Mouse (Mus musculus) monocyte, adult 2 months (primary cell): ENCODE data around the gene Tjp3.
A peak's percentile ranks its signal among the peaks of the same experiment; 100 is the strongest.

Experiments
- DNase-seq, 2 experiments: peaks; one replicate each; pipeline ENCODE4 v3.0.0; 2022; ENCODE audit warnings: low spot score in 2 of 2, low read depth in 1 of 2

Tjp3 gene

DNA sequence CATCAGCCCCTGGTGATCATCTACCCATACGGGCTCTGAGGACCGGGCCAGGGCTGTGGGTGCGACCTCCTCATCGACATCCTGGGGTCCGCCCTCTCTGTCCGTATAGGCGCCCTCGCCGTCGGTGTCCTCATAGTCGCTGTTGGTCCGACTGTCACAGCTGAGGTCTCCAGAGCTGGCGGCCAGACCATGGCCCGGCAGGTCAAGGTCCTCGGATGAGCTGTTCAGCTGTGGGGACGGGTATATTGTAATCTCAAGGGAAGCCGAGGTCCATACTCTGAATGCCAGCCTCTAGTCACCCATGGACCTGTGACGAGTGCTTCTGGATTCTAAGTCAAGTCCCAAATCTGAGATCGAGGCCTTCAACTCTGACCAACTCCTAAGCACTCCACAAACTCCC is 17.5 kb downstream of the Tjp3 start:
- DNase-seq: no peak

- DNase-seq: no peak
Measured at GRCm38 (mm10) chr10:81272356-81272755, 19.0 kb downstream of the Tjp3 start.

- no peak for DNase-seq
Measured at GRCm38 (mm10) chr10:81268643-81269412, 22.6 kb downstream of the Tjp3 start.

- peak in 1 of 2 experiments; percentile 65 for DNase-seq
Measured at GRCm38 (mm10) chr10:81268056-81268455, 23.3 kb downstream of the Tjp3 start.

- peak; percentile 93 to 95 for DNase-seq
Measured at GRCm38 (mm10) chr10:81266211-81267105, 24.9 kb downstream of the Tjp3 start, which contains the start of the genes Mrpl54 and Apba3. Mrpl54 (minus strand) TSS chr10:81266934. Apba3 (plus strand) TSS chr10:81266960.

DNA sequence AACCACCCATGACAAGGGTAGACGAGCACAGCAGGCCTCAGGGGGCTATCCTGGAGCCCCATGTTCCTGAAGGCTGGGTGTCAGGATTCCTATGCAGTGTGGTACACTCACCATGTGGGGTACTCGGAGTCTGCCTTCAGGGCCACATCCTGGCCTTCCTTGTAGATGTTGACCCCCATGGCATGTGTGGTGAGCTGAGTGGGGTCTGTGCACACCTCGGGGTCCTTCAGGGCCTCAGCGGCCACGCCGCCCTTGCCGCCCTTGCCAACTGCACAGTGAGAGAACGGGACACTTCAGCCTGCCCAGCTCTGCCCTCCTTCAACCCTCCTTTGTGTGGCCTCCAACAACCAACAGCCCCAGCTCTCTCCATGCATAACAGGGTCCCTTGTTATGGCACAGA is 25.8 kb downstream of the Tjp3 start:
- no peak for DNase-seq

GRCm38 (mm10) chr10:81261025-81261424 is 30.4 kb downstream of the Tjp3 start:
- no peak for DNase-seq

GRCm38 (mm10) chr10:81259225-81259884 is 32.0 kb downstream of the Tjp3 start:
- DNase-seq: no peak

GRCm38 (mm10) chr10:81257158-81258039 is 34.0 kb downstream of the Tjp3 start:
- peak in 1 of 2 experiments; percentile 31 for DNase-seq

- DNase-seq: no peak
Measured at GRCm38 (mm10) chr10:81254886-81255285, 36.5 kb downstream of the Tjp3 start.

GRCm38 (mm10) chr10:81252424-81253419 is 38.7 kb downstream of the Tjp3 start, which contains the start of gene Matk:
Matk (plus strand) TSS chr10:81252935.
- no peak for DNase-seq

GRCm38 (mm10) chr10:81249442-81249841 is 41.9 kb downstream of the Tjp3 start:
- DNase-seq: no peak

- DNase-seq: no peak
Measured at GRCm38 (mm10) chr10:81247804-81248203, 43.6 kb downstream of the Tjp3 start.

DNA sequence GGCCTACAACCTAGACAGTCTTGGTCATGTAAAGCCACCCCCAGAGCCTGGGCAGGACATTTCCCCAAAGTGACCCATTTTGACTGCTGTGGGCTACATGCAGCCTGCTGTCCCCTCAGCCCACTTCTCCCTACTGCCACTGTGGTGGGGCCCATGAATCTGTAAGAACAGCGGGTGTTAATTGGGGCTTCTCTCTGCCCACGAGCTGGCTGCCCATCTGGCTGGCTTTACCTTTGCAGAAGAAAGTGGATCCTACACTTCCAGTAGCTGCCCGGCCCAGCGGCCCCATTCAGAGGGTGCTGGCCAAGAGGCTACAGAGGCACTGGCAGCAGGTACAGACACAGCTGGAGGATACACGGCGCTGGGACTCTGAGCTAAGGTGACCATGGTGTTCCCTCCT is 46.2 kb downstream of the Tjp3 start:
- DNase-seq: no peak

DNA sequence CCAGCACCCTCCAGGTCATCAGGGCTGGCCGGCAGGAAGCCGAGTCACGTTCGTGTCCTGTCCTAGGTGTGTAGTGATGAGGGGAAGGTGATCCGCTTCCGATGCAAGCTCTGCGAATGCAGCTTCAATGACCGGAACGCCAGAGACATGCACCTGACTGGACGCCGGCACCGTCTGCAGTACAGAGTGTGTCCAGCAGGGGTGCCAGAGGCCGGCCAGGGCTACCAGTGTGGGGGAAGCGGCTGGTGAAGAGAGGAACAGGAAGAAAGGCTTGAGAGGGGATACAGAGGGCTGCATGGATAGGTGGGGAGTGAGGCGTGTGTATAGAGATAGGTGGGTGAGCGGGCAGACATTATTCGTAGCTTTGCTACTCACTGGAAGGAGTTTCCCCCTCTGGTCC is 46.8 kb downstream of the Tjp3 start:
- DNase-seq: peak; percentile 55 to 80

DNA sequence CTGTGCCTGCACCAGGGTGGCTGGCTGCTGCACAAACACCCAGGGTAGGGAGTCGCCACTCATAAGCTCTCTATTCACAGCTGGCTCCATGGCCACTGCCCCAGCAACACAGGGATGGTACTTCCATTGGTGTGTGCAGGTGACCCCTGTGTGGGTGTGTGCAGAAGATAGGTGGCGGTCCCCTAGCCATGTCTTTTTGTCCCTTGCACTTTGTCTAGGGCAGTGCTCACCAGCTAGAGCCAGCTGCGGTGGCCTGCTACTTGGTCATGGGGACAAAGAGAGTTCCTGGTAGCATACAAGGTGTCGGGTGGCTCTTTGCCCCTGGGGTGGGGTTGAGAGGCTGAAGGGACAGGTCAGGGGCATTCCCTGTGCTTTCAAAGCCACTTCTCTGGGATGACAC is 47.2 kb downstream of the Tjp3 start:
- DNase-seq: no peak

DNA sequence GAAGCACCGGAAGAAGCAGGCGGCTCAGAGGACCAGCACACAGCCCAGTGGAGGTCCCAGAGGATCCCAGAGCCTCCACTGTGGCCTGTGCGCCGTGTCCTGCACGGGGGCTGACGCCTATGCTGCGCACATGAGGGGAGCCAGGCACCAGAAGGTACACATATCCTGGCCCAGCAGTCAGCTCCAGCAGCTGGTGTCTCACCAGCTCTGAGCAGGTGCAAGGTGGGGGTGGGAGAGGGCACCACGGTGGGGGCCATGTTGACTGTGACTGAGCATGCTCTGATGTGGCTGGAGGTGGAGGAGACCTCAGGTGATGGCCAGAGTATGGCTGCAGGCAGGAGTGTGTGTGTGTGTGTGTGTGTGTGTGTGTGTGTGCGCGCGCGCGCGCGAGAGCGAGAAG is 49.4 kb downstream of the Tjp3 start:
- DNase-seq: no peak

- DNase-seq: no peak
Measured at GRCm38 (mm10) chr10:81240876-81241275, 50.5 kb downstream of the Tjp3 start.

DNA sequence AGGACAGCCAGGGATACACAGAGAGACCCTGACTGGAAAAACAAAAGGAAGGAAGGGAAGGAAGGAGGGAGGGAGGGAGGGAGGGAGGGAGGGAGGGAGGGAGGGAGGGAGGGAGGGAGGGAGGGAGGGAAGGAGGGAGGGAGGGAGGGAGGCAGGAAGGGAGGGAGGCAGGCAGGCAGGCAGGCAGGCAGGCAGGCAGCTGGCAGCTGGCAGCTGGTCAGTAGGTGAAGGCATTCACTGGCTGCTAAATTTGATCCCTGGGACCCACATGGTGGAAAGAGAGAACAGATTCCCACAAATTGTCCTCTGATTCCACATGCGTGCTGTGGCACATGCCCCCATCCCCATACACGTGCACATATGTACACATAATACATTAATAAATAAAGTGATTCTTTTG is 52.8 kb downstream of the Tjp3 start:
- no peak for DNase-seq
